Mouse (Mus musculus) brain, embryonic 14.5 days (tissue): ENCODE data around the gene Gnb2. TPM values are rescaled to one million over a fixed set of nuclear protein-coding genes. Genes with fewer than 3 reads are reported as not detected.

Experiments
- DNase-seq: peaks from one replicate; pipeline ENCODE4 v3.0.0-alpha.2; 2011; ENCODE audit warnings: low read depth
- CTCF ChIP-seq: fragments of 200-500 bp; IDR thresholded peaks from 2 replicates; pipeline ENCODE4 v1.5.1; 2012; ENCODE audit warnings: inconsistent platforms, mild to moderate bottlenecking, moderate library complexity, borderline replicate concordance; ENCODE audit not compliant: insufficient read depth, insufficient read length; ENCODE audit errors: extremely low read depth
- POLR2A ChIP-seq: fragments of 200-500 bp; IDR thresholded peaks from 2 replicates; pipeline ENCODE4 v1.6.1; 2012; ENCODE audit warnings: mild to moderate bottlenecking, inconsistent platforms, borderline replicate concordance; ENCODE audit not compliant: poor library complexity, insufficient read depth, insufficient read length, severe bottlenecking; ENCODE audit errors: extremely low read depth
- polyA plus RNA-seq: library from polyadenylated mRNA; depleted of rRNA; stranded (reverse); fragments of >200 nt; gene quantifications from 2 replicates; pipeline ENCODE4 v1.2.3, GENCODE M21; 2012; rRNA removed

The Gnb2 gene
- 1,055 and 1,401 TPM in 2 replicates for polyA plus RNA-seq

- DNase-seq = peak; percentile 99
- no peak for TF ChIP-seq CTCF
- TF ChIP-seq POLR2A = peak; percentile 72
Observed at GRCm38 (mm10) chr5:137533117-137533827, at the start of gene Gnb2, which contains the start of gene Epo. Gnb2 (minus strand) TSS chr5:137533510. Epo (minus strand) TSS chr5:137533242.

GRCm38 (mm10) chr5:137582702-137583101, 49.4 kb upstream of the Gnb2 start:
- TF ChIP-seq CTCF (no peak), POLR2A (no peak)
- DNase-seq = no peak

GRCm38 (mm10) chr5:137580246-137580645, 46.9 kb upstream of the Gnb2 start:
- TF ChIP-seq CTCF (no peak), POLR2A (no peak)
- DNase-seq = no peak

GRCm38 (mm10) chr5:137574470-137574901, 41.2 kb upstream of the Gnb2 start:
- peak; percentile 45 for DNase-seq
- TF ChIP-seq CTCF (peak; percentile 16; the same call in 1 of the 2 replicates), POLR2A (no peak)

- TF ChIP-seq CTCF (no peak), POLR2A (no peak)
- DNase-seq = no peak
Observed at GRCm38 (mm10) chr5:137570691-137571586, 37.6 kb upstream of the Gnb2 start.

GRCm38 (mm10) chr5:137570181-137570580, 36.9 kb upstream of the Gnb2 start:
- DNase-seq = no peak
- TF ChIP-seq POLR2A (no peak), CTCF (no peak)

- TF ChIP-seq CTCF = no peak
- no peak for TF ChIP-seq POLR2A
- DNase-seq = no peak
Observed at GRCm38 (mm10) chr5:137569665-137570064, 36.4 kb upstream of the Gnb2 start, which contains the start of gene Tfr2. Tfr2 (plus strand) TSS chr5:137569840.

GRCm38 (mm10) chr5:137569031-137569430, 35.7 kb upstream of the Gnb2 start:
- TF ChIP-seq POLR2A = no peak
- no peak for TF ChIP-seq CTCF
- no peak for DNase-seq

GRCm38 (mm10) chr5:137568223-137568798, 35.0 kb upstream of the Gnb2 start:
- DNase-seq = no peak
- TF ChIP-seq CTCF (no peak), POLR2A (no peak)

GRCm38 (mm10) chr5:137566416-137566815, 33.1 kb upstream of the Gnb2 start:
- no peak for TF ChIP-seq POLR2A
- no peak for TF ChIP-seq CTCF
- no peak for DNase-seq

- no peak for TF ChIP-seq CTCF
- no peak for TF ChIP-seq POLR2A
- DNase-seq = no peak
Observed at GRCm38 (mm10) chr5:137565744-137566143, 32.4 kb upstream of the Gnb2 start.
